In the genomic region with DNA sequence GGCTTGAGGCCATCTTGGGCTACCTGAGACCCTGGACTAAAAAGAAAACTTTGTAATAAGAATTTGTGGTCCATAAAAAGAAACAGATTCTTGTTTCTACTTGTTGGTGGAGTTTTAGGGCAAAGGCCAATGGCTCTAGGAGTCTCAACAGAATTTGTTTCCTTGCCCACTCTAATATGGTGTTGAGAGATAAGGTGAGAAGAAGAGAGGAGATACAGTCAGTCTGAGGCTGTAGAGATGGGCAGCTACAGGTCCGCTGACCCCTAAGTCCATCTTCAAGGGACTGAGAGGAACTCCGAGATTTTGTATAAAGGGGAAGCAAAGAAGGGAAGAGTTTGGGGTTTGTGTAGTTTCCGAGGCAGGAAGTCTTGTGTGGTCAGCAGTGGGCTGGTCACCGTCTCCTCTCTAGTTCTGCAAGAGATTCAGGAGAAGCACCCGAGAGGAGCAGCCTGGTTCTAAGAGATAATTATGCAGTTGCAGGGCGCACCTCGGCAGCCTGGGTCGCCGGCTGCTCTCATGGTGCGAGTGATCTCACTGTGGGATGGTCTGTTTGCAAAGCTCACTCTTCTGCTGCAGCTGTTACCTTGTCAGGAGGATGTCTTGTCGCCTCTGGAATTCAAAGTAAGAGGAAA, we compare ENCODE assay signal across 19 mouse cellular contexts. TPM values are rescaled to one million over a fixed set of nuclear protein-coding genes. Genes with fewer than 3 reads are reported as not detected.
DNase-seq lines count a peak whose midpoint lies in the region; ATAC-seq and TF ChIP-seq lines count a peak whose summit lies in the region.
"Had no signal": no experiment of that assay in that cellular context is flagged by ENCODE, and none has a peak within 500 bp of the region (broad histone marks: within the 10 kb centered on the region; RNA-seq: fewer than 3 reads in every experiment).

No protein-coding gene starts in this region.

- H3K36me3 ChIP-seq in liver, embryonic 16.5 days (ENCODE audit: control insufficient read depth, insufficient read depth): no peaks in the 10 kb centered on the region
- H3K36me3 ChIP-seq: lung, embryonic 15.5 days had no signal

- H3K4me2 ChIP-seq in liver, embryonic 16.5 days (ENCODE audit: low read depth, low read length): peak overlapping the region; percentile 42
- H3K4me2 ChIP-seq: lung, embryonic 15.5 days; neural tube, embryonic 15.5 days had no signal

- ATAC-seq in liver, embryonic 16.5 days (ENCODE audit: low read depth): peak; percentile 82
- ATAC-seq: inflammation-experienced regulatory T-cells, adult 6 months; Patski had no signal

- H3K27me3 ChIP-seq in liver, embryonic 16.5 days (ENCODE audit: control insufficient read depth, insufficient read depth, low read depth, low read length): no peaks in the 10 kb centered on the region
- H3K27me3 ChIP-seq: lung, embryonic 15.5 days; neural tube, embryonic 15.5 days; Patski had no signal

- TF ChIP-seq CTCF in gastrocnemius, adult 2 months (IDR thresholded peaks at IDR 0.05): no peak

- H3K4me3 ChIP-seq in gastrocnemius, adult 2 months: peak overlapping the region; percentile 26
- H3K4me3 ChIP-seq in liver, embryonic 16.5 days (ENCODE audit: low read depth, low read length): peak overlapping the region; percentile 19
- H3K4me3 ChIP-seq: heart, embryonic 10.5 days; lung, embryonic 15.5 days; neural tube, embryonic 15.5 days had no signal

- no peaks in the 10 kb centered on the region for H3K9me3 ChIP-seq in liver, embryonic 16.5 days (replicated peaks; ENCODE audit: control insufficient read depth, low read length)
- H3K9me3 ChIP-seq: heart, embryonic 10.5 days; lung, embryonic 15.5 days; neural tube, embryonic 15.5 days had no signal

- DNase-seq in gastrocnemius, adult 2 months: peak; percentile 16
- DNase-seq in gastrocnemius, postnatal 25 days: no peak
- peak; percentile 2 for DNase-seq in urinary bladder, postnatal 25 days (ENCODE audit: low spot score)
- DNase-seq in urinary bladder, postnatal 36 days (ENCODE audit: low spot score in 2 of 2): no peak
- DNase-seq in right cerebral cortex, postnatal 25 days: no peak
- no peak for DNase-seq in layer of hippocampus, adult 11-12 months (ENCODE audit: low spot score)
- DNase-seq in adipocyte (ENCODE audit: low spot score): no peak
- DNase-seq: cerebellum, adult 9-11 months; right cerebral cortex, adult 18-20 months; thymus, postnatal 14 days had no signal

- H3K4me1 ChIP-seq in liver, embryonic 16.5 days (ENCODE audit: control insufficient read depth, low read depth, low read length): peaks cover 23% of the 10 kb centered on the region
- H3K4me1 ChIP-seq: lung, embryonic 15.5 days; neural tube, embryonic 15.5 days had no signal

- WGBS in liver, embryonic 16.5 days (ENCODE audit: insufficient replicate concordance): 7% methylated on average over 11 of the region's 11 CpGs

- H3K27ac ChIP-seq in gastrocnemius, adult 2 months: no peak overlapping the region
- H3K27ac ChIP-seq in liver, embryonic 16.5 days (ENCODE audit: low read length): peak overlapping the region; percentile 25; the same call in 1 of the 2 replicates
- H3K27ac ChIP-seq: heart, embryonic 10.5 days; lung, embryonic 15.5 days; neural tube, embryonic 15.5 days had no signal

- intact Hi-C loops in gastrocnemius, adult 2 months (cut with DNase I): no loop called here

- H3K9ac ChIP-seq in liver, embryonic 16.5 days (ENCODE audit: low read depth, low read length): no peak overlapping the region
- H3K9ac ChIP-seq: lung, embryonic 15.5 days; neural tube, embryonic 15.5 days had no signal

RNA-seq across cellular contexts. Expression of a gene that starts 21.3 kb away (rescaled TPM):
- 10 to 100 TPM; 15.9 to 17.0 TPM for total RNA-seq in gastrocnemius, adult 2 months (2021)
- 10 to 100 TPM; 12.9 to 21.6 TPM for total RNA-seq in gastrocnemius, postnatal 25 days (2021)
- 20.9 and 23.2 TPM in 2 replicates for polyA plus RNA-seq in liver, embryonic 16.5 days (2015; fragmentation: Nextera tagmentation; extraction: Ambion mirVana)

RNA-seq across cellular contexts. Expression of a gene that starts 25.5 kb away (rescaled TPM):
- total RNA-seq in gastrocnemius, adult 2 months (2021): 10 to 100 TPM; 26.4 to 58.3 TPM
- total RNA-seq in gastrocnemius, postnatal 25 days (2021): 10 to 100 TPM; 20.4 to 32.4 TPM
- 4.0 and 4.4 TPM in 2 replicates for polyA plus RNA-seq in liver, embryonic 16.5 days (2015; fragmentation: Nextera tagmentation; extraction: Ambion mirVana)

RNA-seq across cellular contexts. Expression of a gene that starts 31.3 kb away (rescaled TPM):
- 1 to 10 TPM in 1 of 2 experiments, under 1 TPM in 1; 0.47 to 1.1 TPM for total RNA-seq in gastrocnemius, adult 2 months (2021)
- total RNA-seq in gastrocnemius, postnatal 25 days (2021): under 1 TPM; 0.23 to 0.24 TPM
- not detected in 2 replicates for polyA plus RNA-seq in liver, embryonic 16.5 days (2015; fragmentation: Nextera tagmentation; extraction: Ambion mirVana)
- total RNA-seq: heart, postnatal 25 days; left cerebral cortex, postnatal 14 days had no signal
- polyA plus RNA-seq: heart, embryonic 10.5 days; inflammation-experienced regulatory T-cells, adult 6 months; kidney, embryonic 16.5 days; lung, embryonic 15.5 days; neural tube, embryonic 15.5 days had no signal

RNA-seq across cellular contexts. Expression of a gene that starts 42.4 kb away (rescaled TPM):
- total RNA-seq in gastrocnemius, adult 2 months (2021): 10 to 100 TPM; 13.2 TPM
- 10 to 100 TPM in 1 of 2 experiments, 1 to 10 TPM in 1; 9.7 to 10.5 TPM for total RNA-seq in gastrocnemius, postnatal 25 days (2021)
- polyA plus RNA-seq in liver, embryonic 16.5 days (2015; fragmentation: Nextera tagmentation; extraction: Ambion mirVana): 7.4 and 8.8 TPM in 2 replicates

RNA-seq across cellular contexts. Expression of a gene that starts 56.8 kb away (rescaled TPM):
- 1 to 10 TPM; 8.0 to 8.5 TPM for total RNA-seq in gastrocnemius, adult 2 months (2021)
- 1 to 10 TPM; 7.9 to 8.4 TPM for total RNA-seq in gastrocnemius, postnatal 25 days (2021)
- 8.5 and 8.8 TPM in 2 replicates for polyA plus RNA-seq in liver, embryonic 16.5 days (2015; fragmentation: Nextera tagmentation; extraction: Ambion mirVana)

Comparison
In these comparisons a context has a peak if more than half of its experiments do, and no peak if none do; other contexts are left out.
1. DNase-seq: peak in gastrocnemius, adult 2 months (single experiment) and urinary bladder, postnatal 25 days (single experiment); none in gastrocnemius, postnatal 25 days (single experiment), urinary bladder, postnatal 36 days (0 of 2), right cerebral cortex, postnatal 25 days (single experiment), layer of hippocampus, adult 11-12 months (single experiment) and adipocyte (single experiment).